Mouse (Mus musculus) MEL (cell line): ENCODE results near the gene Tmem132b. TPM values are rescaled to one million over a fixed set of nuclear protein-coding genes. Genes with fewer than 3 reads are reported as not detected.

Experiments
- DNase-seq: peaks from one replicate; pipeline ENCODE4 v3.0.0; 2011; ENCODE audit warnings: low read depth, low spot score
- H3K27ac ChIP-seq: 2 replicates; pipeline ENCODE4 v1.5.1; 2012; ENCODE audit warnings: low read depth, mild to moderate bottlenecking, control low read depth, low read length, moderate library complexity; ENCODE audit not compliant: control insufficient read depth
- H3K27me3 ChIP-seq, 2 experiments: fragments of 150-350 bp in 1 of 2; sonication (generic) in 1 of 2; 2 replicates each; pipeline ENCODE4 v1.6.1; 2012; ENCODE audit warnings: low read length in 2 of 2, mild to moderate bottlenecking in 2 of 2, improper control_type of control experiment in 1 of 2, moderate library complexity in 1 of 2; ENCODE audit not compliant: insufficient read depth in 2 of 2, control insufficient read depth in 1 of 2
- H3K36me3 ChIP-seq, 2 experiments: 2 replicates each; pipeline ENCODE4 v1.6.1; 2012 to 2014; ENCODE audit warnings: low read length in 2 of 2, improper control_type of control experiment in 1 of 2, inconsistent platforms in 1 of 2, mild to moderate bottlenecking in 1 of 2; ENCODE audit not compliant: insufficient read depth in 2 of 2, control insufficient read depth in 1 of 2
- H3K4me1 ChIP-seq, 2 experiments: fragments of 150-350 bp in 1 of 2; sonication (generic) in 1 of 2; 2 replicates each; pipeline ENCODE4 v1.6.1; 2012; ENCODE audit warnings: low read length in 2 of 2, improper control_type of control experiment in 1 of 2, mild to moderate bottlenecking in 1 of 2; ENCODE audit not compliant: insufficient read depth in 2 of 2, control insufficient read depth in 1 of 2
- H3K4me3 ChIP-seq, 2 experiments: fragments of 150-350 bp in 1 of 2; sonication (generic) in 1 of 2; 2 replicates each; pipeline ENCODE4 v1.5.1; 2012; ENCODE audit warnings: low read depth in 2 of 2, low read length in 2 of 2, mild to moderate bottlenecking in 2 of 2, moderate library complexity in 2 of 2, control low read depth in 1 of 2, improper control_type of control experiment in 1 of 2; ENCODE audit not compliant: control insufficient read depth in 1 of 2, insufficient read depth in 1 of 2
- H3K79me2 ChIP-seq: 2 replicates; pipeline ENCODE4 v1.6.1; 2012; ENCODE audit warnings: mild to moderate bottlenecking, low read length, moderate library complexity; ENCODE audit not compliant: control insufficient read depth, poor library complexity, insufficient read depth
- H3K9ac ChIP-seq: 2 replicates; pipeline ENCODE4 v1.6.1; 2012; ENCODE audit warnings: low read depth, mild to moderate bottlenecking, control low read depth, low read length, moderate library complexity; ENCODE audit not compliant: control insufficient read depth, poor library complexity, severe bottlenecking
- H3K9me3 ChIP-seq: fragments of 150-350 bp; sonication (generic); replicated peaks from 2 replicates; pipeline ENCODE4 v1.6.1; 2012; ENCODE audit warnings: mild to moderate bottlenecking, low read length, improper control_type of control experiment, moderate library complexity; ENCODE audit not compliant: insufficient read depth
- BHLHE40 ChIP-seq: IDR thresholded peaks from 2 replicates; pipeline ENCODE4 v1.6.1; 2012; ENCODE audit warnings: low read depth, mild to moderate bottlenecking, inconsistent platforms, low read length, improper control_type of control experiment, borderline replicate concordance
- CHD1 ChIP-seq: IDR thresholded peaks from 2 replicates; pipeline ENCODE4 v1.6.1; 2012; ENCODE audit warnings: low read depth, mild to moderate bottlenecking, inconsistent platforms, low read length, improper control_type of control experiment
- CTCF ChIP-seq, 3 experiments: IDR thresholded peaks in 2 of 3; conservative IDR thresholded peaks in 1 of 3; 2 replicates each; pipeline ENCODE4 v1.5.1; 2011 to 2012; ENCODE audit warnings: low read length in 3 of 3, low read depth in 2 of 3, mild to moderate bottlenecking in 2 of 3, improper control_type of control experiment in 1 of 3, inconsistent platforms in 1 of 3, mixed read lengths in 1 of 3, moderate library complexity in 1 of 3; ENCODE audit not compliant: control insufficient read depth in 1 of 3, insufficient read depth in 1 of 3, poor library complexity in 1 of 3, severe bottlenecking in 1 of 3
- E2F4 ChIP-seq: IDR thresholded peaks from 2 replicates; pipeline ENCODE4 v1.6.1; 2011; ENCODE audit warnings: low read depth, low read length, improper control_type of control experiment, borderline replicate concordance
- KAT2A ChIP-seq: conservative IDR thresholded peaks from 2 replicates; pipeline ENCODE4 v1.6.1; 2012; ENCODE audit warnings: low read depth, low read length, improper control_type of control experiment, inconsistent platforms
- MAX ChIP-seq: IDR thresholded peaks from 2 replicates; pipeline ENCODE4 v1.6.1; 2011; ENCODE audit warnings: low read length, improper control_type of control experiment
- MAZ ChIP-seq: IDR thresholded peaks from 2 replicates; pipeline ENCODE4 v1.6.1; 2012; ENCODE audit warnings: low read depth, mild to moderate bottlenecking, inconsistent platforms, low read length, improper control_type of control experiment
- MEF2A ChIP-seq: IDR thresholded peaks from 2 replicates; pipeline ENCODE4 v1.6.1; 2014; ENCODE audit warnings: low read depth, mild to moderate bottlenecking, inconsistent platforms, low read length, improper control_type of control experiment; ENCODE audit not compliant: poor library complexity, insufficient replicate concordance, severe bottlenecking; ENCODE audit errors: extremely low read depth
- MYC ChIP-seq: IDR thresholded peaks from 2 replicates; pipeline ENCODE4 v1.6.1; 2011; ENCODE audit warnings: low read depth, mild to moderate bottlenecking, low read length, improper control_type of control experiment, moderate library complexity
- NELFE ChIP-seq: IDR thresholded peaks from 2 replicates; pipeline ENCODE4 v1.6.1; 2011; ENCODE audit warnings: low read depth, low read length, improper control_type of control experiment
- NRF1 ChIP-seq: IDR thresholded peaks from 2 replicates; pipeline ENCODE4 v1.6.1; 2014; ENCODE audit warnings: low read depth, mild to moderate bottlenecking, inconsistent platforms, low read length, improper control_type of control experiment, moderate library complexity; ENCODE audit not compliant: poor library complexity, insufficient read depth, severe bottlenecking
- RAD21 ChIP-seq: IDR thresholded peaks from 2 replicates; pipeline ENCODE4 v1.6.1; 2011; ENCODE audit warnings: mild to moderate bottlenecking, low read depth, low read length, improper control_type of control experiment
- RCOR1 ChIP-seq: IDR thresholded peaks from 2 replicates; pipeline ENCODE4 v1.6.1; 2012; ENCODE audit warnings: low read depth, mild to moderate bottlenecking, inconsistent platforms, low read length, improper control_type of control experiment
- SMC3 ChIP-seq: IDR thresholded peaks from 2 replicates; pipeline ENCODE4 v1.6.1; 2011; ENCODE audit warnings: low read depth, low read length, improper control_type of control experiment
- TAL1 ChIP-seq: IDR thresholded peaks from 2 replicates; pipeline ENCODE4 v1.6.1; 2012; ENCODE audit warnings: mild to moderate bottlenecking, inconsistent platforms, low read length, moderate library complexity, mixed read lengths
- UBTF ChIP-seq: IDR thresholded peaks from 2 replicates; pipeline ENCODE4 v1.6.1; 2012; ENCODE audit warnings: low read depth, mild to moderate bottlenecking, inconsistent platforms, low read length, improper control_type of control experiment, moderate library complexity, borderline replicate concordance; ENCODE audit not compliant: insufficient read depth
- USF1 ChIP-seq: IDR thresholded peaks from 2 replicates; pipeline ENCODE4 v1.6.1; 2014; ENCODE audit warnings: low read depth, mild to moderate bottlenecking, inconsistent platforms, low read length, improper control_type of control experiment, moderate library complexity
- USF2 ChIP-seq, 2 experiments: IDR thresholded peaks; 2 replicates each; pipeline ENCODE4 v1.6.1; 2011 to 2012; ENCODE audit warnings: improper control_type of control experiment in 2 of 2, low read length in 2 of 2, borderline replicate concordance in 1 of 2, inconsistent platforms in 1 of 2, low read depth in 1 of 2, mild to moderate bottlenecking in 1 of 2; ENCODE audit not compliant: insufficient read depth in 1 of 2
- ZC3H11A ChIP-seq: IDR thresholded peaks from 2 replicates; pipeline ENCODE4 v1.6.1; 2012; ENCODE audit warnings: low read depth, mild to moderate bottlenecking, inconsistent platforms, low read length, improper control_type of control experiment
- polyA plus RNA-seq, 2 experiments: library from polyadenylated mRNA; stranded (reverse) in 1 of 2; unstranded in 1 of 2; fragments of >175 nt in 1 of 2; fragments of >200 nt in 1 of 2; gene quantifications; 2 replicates each; pipeline versions ENCODE4 v1.2.1 to v1.2.4; 2012; ENCODE audit warnings: low replicate concordance in 2 of 2, low read depth in 1 of 2; ENCODE audit not compliant: insufficient read length in 2 of 2, insufficient read depth in 1 of 2, missing spikeins in 1 of 2
- total RNA-seq: library from RNA; depleted of rRNA; stranded (reverse); fragments of 300-350 nt; gene quantifications from 2 replicates; pipeline ENCODE4 v1.2.3, GENCODE M21; 2012

Gene Tmem132b
- total and polyA plus RNA-seq, 3 experiments: not detected

DNA sequence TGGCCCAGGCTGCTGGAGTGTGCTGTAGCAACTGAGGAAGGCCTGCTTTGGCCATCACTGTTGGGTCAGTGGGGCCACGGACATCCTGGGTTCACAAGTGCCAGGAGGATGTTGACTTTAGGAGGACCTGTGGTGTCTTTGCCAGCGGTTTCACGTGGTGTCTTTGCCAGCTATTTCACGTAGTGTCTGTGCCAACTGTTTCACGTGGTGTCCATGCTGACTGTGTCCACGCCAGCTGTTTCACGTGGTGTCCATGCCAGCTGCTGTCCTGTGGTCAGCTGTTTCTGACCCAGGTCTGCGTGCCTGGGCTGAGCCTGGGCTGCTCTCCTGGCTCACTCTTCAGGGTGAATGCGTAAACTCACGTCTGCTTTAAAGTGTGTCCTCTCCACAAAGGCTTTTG lies 35.9 kb upstream of the Tmem132b start:
- H3K27me3 ChIP-seq: no peaks in the 10 kb centered on the region
- no peak for TF ChIP-seq RAD21
- TF ChIP-seq ZC3H11A: no peak
- TF ChIP-seq UBTF: no peak
- TF ChIP-seq NELFE: no peak
- no peaks in the 10 kb centered on the region; a peak in 1 of 4 replicates for H3K36me3 ChIP-seq

GRCm38 (mm10) chr5:125497821-125498600 lies 33.6 kb upstream of the Tmem132b start:
- no peaks in the 10 kb centered on the region; a peak in 1 of 4 replicates for H3K36me3 ChIP-seq
- H3K27me3 ChIP-seq: no peaks in the 10 kb centered on the region
- TF ChIP-seq CHD1 (no peak), E2F4 (no peak), USF2 (IDR thresholded peaks at IDR 0.05; ENCODE audit: borderline replicate concordance in 1 of 2, insufficient read depth in 1 of 2, low read depth in 1 of 2, low read length in 2 of 2) (no peak), RAD21 (peak; percentile 35), SMC3 (peak; percentile 41), ZC3H11A (peak; percentile 13; the same call in 1 of the 2 replicates), KAT2A (no peak), CTCF (IDR thresholded peaks at IDR 0.05 in 2 of 3, conservative IDR thresholded peaks at IDR 0.05 in 1 of 3; ENCODE audit: control insufficient read depth in 1 of 3, insufficient read depth in 1 of 3, low read depth in 2 of 3, low read length in 3 of 3, poor library complexity in 1 of 3, severe bottlenecking in 1 of 3) (peak; percentile 74 to 83 (median 77)), MAX (no peak), NRF1 (no peak)
- H3K4me3 ChIP-seq: no peak overlapping the region
- H3K9ac ChIP-seq: no peak overlapping the region
- peak; percentile 74 for DNase-seq
- no peaks in the 10 kb centered on the region for H3K79me2 ChIP-seq
- no peaks in the 10 kb centered on the region for H3K4me1 ChIP-seq
- no peaks in the 10 kb centered on the region for H3K9me3 ChIP-seq
- no peak overlapping the region for H3K27ac ChIP-seq

More for the DNA sequence above, 35.9 kb upstream of the Tmem132b start:
- H3K27ac ChIP-seq: no peak overlapping the region
- no peak overlapping the region for H3K9ac ChIP-seq
- no peak for DNase-seq
- H3K4me1 ChIP-seq: no peaks in the 10 kb centered on the region
- no peak overlapping the region for H3K4me3 ChIP-seq
- no peaks in the 10 kb centered on the region for H3K9me3 ChIP-seq
- no peaks in the 10 kb centered on the region for H3K79me2 ChIP-seq

DNA sequence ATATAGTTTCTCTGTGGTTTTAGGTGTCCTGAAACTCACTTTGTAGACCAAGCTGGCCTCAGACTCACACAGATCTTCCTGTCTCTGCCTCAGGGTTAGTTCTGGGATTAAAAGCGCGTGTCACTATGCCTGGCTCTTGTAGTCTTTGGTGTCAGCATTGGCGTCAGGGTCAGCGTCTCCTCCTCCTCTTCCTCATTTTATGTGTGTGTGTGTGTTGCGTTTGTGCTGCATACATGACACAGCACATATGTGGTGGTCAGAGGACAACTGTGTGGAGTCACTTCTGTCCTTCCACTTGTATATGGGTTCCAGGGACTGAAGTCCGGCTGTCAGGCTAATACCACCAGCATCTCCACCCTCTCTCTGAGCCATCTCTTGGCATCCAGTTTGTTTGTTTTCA lies 30.1 kb upstream of the Tmem132b start:
- DNase-seq: no peak
- no peaks in the 10 kb centered on the region for H3K9me3 ChIP-seq
- no peak overlapping the region for H3K4me3 ChIP-seq
- H3K79me2 ChIP-seq: no peaks in the 10 kb centered on the region
- no peak overlapping the region for H3K9ac ChIP-seq
- no peaks in the 10 kb centered on the region; a peak in 2 of 4 replicates for H3K36me3 ChIP-seq
- H3K4me1 ChIP-seq: no peaks in the 10 kb centered on the region
- TF ChIP-seq USF1 (no peak), MAX (no peak), MEF2A (no peak), MAZ (no peak), BHLHE40 (no peak), TAL1 (no peak), RCOR1 (no peak), KAT2A (no peak), MYC (no peak)
- no peak overlapping the region for H3K27ac ChIP-seq
- H3K27me3 ChIP-seq: no peaks in the 10 kb centered on the region
